Mouse (Mus musculus) midbrain, postnatal 0 days (tissue): ENCODE results near the gene Cd244a. TPM values are rescaled to one million over a fixed set of nuclear protein-coding genes. Genes with fewer than 3 reads are reported as not detected.

Source experiments
- ATAC-seq: fragments of 200-750 bp; cut with Nextera tagmentation; 2 replicates; pipeline ENCODE4 v1.8.0; 2017; ENCODE audit warnings: moderate number of reproducible peaks, mild to moderate bottlenecking, moderate TSS enrichment, moderate library complexity; ENCODE audit not compliant: low FRiP score
- DNase-seq: peaks from one replicate; pipeline ENCODE4 v3.0.0-alpha.2; 2015; ENCODE audit warnings: low spot score
- H3K27ac ChIP-seq: fragments of 300-500 bp; sonication (generic); 2 replicates; pipeline ENCODE4 v1.5.1; 2014; ENCODE audit warnings: low read depth, mild to moderate bottlenecking, low read length, mixed read lengths
- H3K27me3 ChIP-seq: fragments of 300-500 bp; sonication (generic); 2 replicates; pipeline ENCODE4 v1.6.1; 2014; ENCODE audit warnings: low read length, control low read depth, mixed read lengths; ENCODE audit not compliant: insufficient read depth
- H3K36me3 ChIP-seq: fragments of 300-500 bp; sonication (generic); 2 replicates; pipeline ENCODE4 v1.6.1; 2014; ENCODE audit warnings: low read length, control low read depth, mixed read lengths; ENCODE audit not compliant: insufficient read depth
- H3K4me1 ChIP-seq: fragments of 300-500 bp; sonication (generic); 2 replicates; pipeline ENCODE4 v1.6.1; 2014; ENCODE audit warnings: mild to moderate bottlenecking, control low read depth, antibody characterized with exemption, low read length, mixed read lengths; ENCODE audit not compliant: insufficient read depth
- H3K4me2 ChIP-seq: fragments of 300-500 bp; sonication (generic); 2 replicates; pipeline ENCODE4 v1.6.1; 2014; ENCODE audit warnings: low read depth, mild to moderate bottlenecking, low read length, mixed read lengths; ENCODE audit not compliant: poor library complexity, severe bottlenecking
- H3K4me3 ChIP-seq: fragments of 300-500 bp; sonication (generic); 2 replicates; pipeline ENCODE4 v1.5.1; 2014; ENCODE audit warnings: low read depth, mild to moderate bottlenecking, low read length, moderate library complexity
- H3K9ac ChIP-seq: fragments of 300-500 bp; sonication (generic); replicated peaks from 2 replicates; pipeline ENCODE4 v1.6.1; 2014; ENCODE audit warnings: mild to moderate bottlenecking, low read length, moderate library complexity, mixed read lengths; ENCODE audit not compliant: poor library complexity, severe bottlenecking
- H3K9me3 ChIP-seq: fragments of 300-500 bp; sonication (generic); 2 replicates; pipeline ENCODE4 v1.6.1; 2016; ENCODE audit warnings: low read length, control low read depth
- CTCF ChIP-seq: IDR thresholded peaks from 2 replicates; pipeline ENCODE4 v1.5.1; 2016; ENCODE audit warnings: antibody characterized with exemption, mild to moderate bottlenecking
- WGBS: fragments of 180-500 bp; shearing (Covaris S2); extraction: QIAGEN DNeasy Blood & Tissue Kit; methylation state at CpG from one replicate; pipeline ENCODE4 v1.1.7; 2014; 5-methylcytosine and 5-hydroxymethylcytosine counted together
- polyA plus RNA-seq: library from polyadenylated mRNA; unstranded; fragments of >200 nt; fragmentation: Nextera tagmentation; extraction: Ambion mirVana; gene quantifications from 2 replicates; pipeline ENCODE4 v1.2.1, GENCODE M21; 2015
- total RNA-seq: library from RNA; depleted of rRNA; stranded (reverse); fragments of >200 nt; gene quantifications from 2 replicates; pipeline ENCODE4 v1.2.3, GENCODE M21; 2014

Cd244a gene
- total and polyA plus RNA-seq, 2 experiments from 2014 or later = not detected

DNA sequence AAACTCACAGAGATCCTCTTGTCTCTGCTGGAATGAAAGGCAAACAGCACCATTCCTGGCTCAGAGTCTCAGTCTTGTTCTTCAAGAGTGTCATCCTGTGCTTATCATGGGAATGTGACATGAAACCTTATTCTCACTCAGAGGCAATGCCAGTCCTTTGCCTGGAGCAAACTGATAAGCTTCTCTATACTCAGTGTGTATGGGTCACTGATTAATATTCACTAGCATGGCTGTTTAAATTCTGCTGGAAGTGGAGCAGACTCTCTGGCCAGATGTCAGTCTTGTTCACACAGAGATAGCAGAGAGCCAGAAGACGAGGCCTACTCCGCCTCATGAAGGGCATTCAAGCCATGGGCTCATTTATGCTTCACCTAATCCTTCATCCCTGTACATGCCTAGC, 25.6 kb downstream of the Cd244a start:
- WGBS = 73% methylated on average over 2 of the region's 2 CpGs
- ATAC-seq = no peak
- no peak overlapping the region for H3K4me2 ChIP-seq

DNA sequence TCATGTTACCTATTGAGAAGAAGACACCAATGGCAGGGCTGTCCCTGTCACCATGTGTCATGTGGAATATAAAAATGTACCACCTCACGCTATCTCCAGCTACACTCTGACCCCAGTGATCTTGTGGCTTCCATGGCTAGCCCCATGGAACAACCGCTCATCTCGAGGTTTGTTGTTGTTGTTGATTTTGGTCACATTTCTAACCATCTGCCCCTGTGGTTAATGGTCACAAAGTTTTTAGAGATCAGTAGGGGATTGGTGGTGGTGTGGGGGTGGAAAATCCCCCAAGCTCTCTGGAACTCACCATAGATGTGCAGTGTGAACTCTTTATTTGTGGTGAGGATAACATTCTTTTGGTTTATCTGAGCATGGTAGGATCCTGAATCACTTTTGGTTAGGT, 45.7 kb downstream of the Cd244a start:
- H3K4me2 ChIP-seq = no peak overlapping the region
- H3K36me3 ChIP-seq = no peaks in the 10 kb centered on the region
- ATAC-seq = no peak
- H3K9me3 ChIP-seq = no peaks in the 10 kb centered on the region
- no peaks in the 10 kb centered on the region for H3K4me1 ChIP-seq
- no peak for TF ChIP-seq CTCF
- no peak overlapping the region for H3K27ac ChIP-seq
- H3K4me3 ChIP-seq = no peak overlapping the region
- H3K9ac ChIP-seq = no peak overlapping the region
- WGBS = 82% methylated on average over 3 of the region's 3 CpGs
- no peaks in the 10 kb centered on the region for H3K27me3 ChIP-seq
- DNase-seq = no peak

More for the DNA sequence above, 25.6 kb downstream of the Cd244a start:
- no peak for DNase-seq
- TF ChIP-seq CTCF = no peak
- Histone ChIP-seq H3K27ac (no peak overlapping the region), H3K27me3 (no peaks in the 10 kb centered on the region), H3K4me1 (no peaks in the 10 kb centered on the region), H3K4me3 (no peak overlapping the region), H3K9me3 (no peaks in the 10 kb centered on the region), H3K36me3 (no peaks in the 10 kb centered on the region), H3K9ac (no peak overlapping the region)

DNA sequence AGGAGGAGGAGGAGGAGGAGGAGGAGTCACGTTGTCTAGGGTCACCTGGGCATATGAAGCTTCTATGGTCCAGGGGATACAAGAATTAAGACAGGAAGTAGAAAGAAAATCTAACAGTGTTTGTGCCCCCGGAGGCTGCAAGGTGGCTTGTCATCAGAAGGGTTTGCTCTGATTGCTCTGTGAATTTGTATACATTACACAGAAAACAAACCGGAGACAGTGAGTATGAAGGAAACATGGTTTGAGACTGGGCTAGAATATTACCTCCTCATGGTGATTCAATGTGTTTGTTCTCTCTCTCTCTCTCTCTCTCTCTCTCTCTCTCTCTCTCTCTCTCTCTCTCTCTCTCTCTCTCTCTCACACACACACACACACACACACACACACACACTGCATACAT, 47.7 kb downstream of the Cd244a start:
- Histone ChIP-seq H3K4me2 (no peak overlapping the region), H3K36me3 (no peaks in the 10 kb centered on the region), H3K27me3 (no peaks in the 10 kb centered on the region), H3K4me1 (no peaks in the 10 kb centered on the region), H3K27ac (no peak overlapping the region), H3K9me3 (no peaks in the 10 kb centered on the region), H3K9ac (no peak overlapping the region), H3K4me3 (no peak overlapping the region)
- WGBS = 70% methylated on average over 3 of the region's 3 CpGs
- no peak for ATAC-seq
- TF ChIP-seq CTCF = no peak
- no peak for DNase-seq

DNA sequence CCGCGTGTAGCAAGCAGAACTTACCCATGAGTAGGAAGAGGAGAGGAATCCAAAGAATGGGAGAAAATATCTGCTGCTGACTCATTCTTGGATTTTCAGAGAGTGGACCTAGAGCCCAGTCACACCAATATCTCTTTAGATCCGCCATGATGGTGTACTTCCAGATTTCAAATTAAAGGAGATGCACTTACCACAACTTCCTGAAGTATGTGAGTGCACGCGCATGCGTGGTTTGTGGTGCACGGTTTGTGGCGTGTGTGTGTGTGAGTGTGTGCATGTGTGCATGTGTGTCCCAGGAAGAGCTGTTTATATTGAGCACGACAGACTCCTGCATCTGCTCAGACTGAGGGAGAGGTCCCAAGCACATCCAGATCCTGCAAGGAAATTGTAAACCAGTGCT, 48.2 kb downstream of the Cd244a start, which contains the start of gene Ly9:
Gene Ly9, minus strand, starts transcription at position 235 of the 400 bp plus-strand sequence.
- no peak for DNase-seq
- Histone ChIP-seq H3K36me3 (no peaks in the 10 kb centered on the region), H3K9me3 (no peaks in the 10 kb centered on the region), H3K4me3 (no peak within 1 kb of the TSS), H3K27ac (no peak within 1 kb of the TSS), H3K9ac (no peak within 1 kb of the TSS), H3K4me1 (no peaks in the 10 kb centered on the region), H3K4me2 (no peak within 1 kb of the TSS), H3K27me3 (no peaks in the 10 kb centered on the region)
- WGBS = 89% methylated on average over 9 of the region's 9 CpGs
- no peak for ATAC-seq
- TF ChIP-seq CTCF = no peak

DNA sequence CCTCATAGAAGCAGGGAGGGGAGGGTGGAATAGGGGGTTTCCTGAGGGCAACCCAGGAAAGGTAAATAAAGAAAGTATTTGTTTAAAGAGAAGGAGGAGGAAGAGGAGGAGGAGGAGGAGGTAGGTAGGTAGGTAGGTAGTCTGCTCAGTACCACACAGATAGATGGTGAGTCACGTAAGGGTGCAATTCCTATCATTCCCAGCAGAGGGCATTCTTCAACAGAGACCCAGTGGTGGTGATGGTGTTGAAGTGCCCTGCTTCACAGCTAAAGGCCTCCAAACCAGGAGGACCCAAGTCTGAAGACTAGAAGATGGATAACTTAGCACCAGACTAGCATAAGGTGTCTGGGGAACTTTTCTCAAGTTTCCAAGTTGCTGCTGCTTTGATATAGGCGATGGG, 51.0 kb downstream of the Cd244a start:
- Histone ChIP-seq H3K27ac (no peak overlapping the region), H3K36me3 (no peaks in the 10 kb centered on the region), H3K4me2 (no peak overlapping the region), H3K9ac (no peak overlapping the region), H3K4me1 (no peaks in the 10 kb centered on the region), H3K4me3 (no peak overlapping the region), H3K27me3 (no peaks in the 10 kb centered on the region), H3K9me3 (no peaks in the 10 kb centered on the region)
- 89% methylated on average over 2 of the region's 2 CpGs for WGBS
- TF ChIP-seq CTCF = peak; percentile 41
- DNase-seq (no peak), ATAC-seq (no peak)

DNA sequence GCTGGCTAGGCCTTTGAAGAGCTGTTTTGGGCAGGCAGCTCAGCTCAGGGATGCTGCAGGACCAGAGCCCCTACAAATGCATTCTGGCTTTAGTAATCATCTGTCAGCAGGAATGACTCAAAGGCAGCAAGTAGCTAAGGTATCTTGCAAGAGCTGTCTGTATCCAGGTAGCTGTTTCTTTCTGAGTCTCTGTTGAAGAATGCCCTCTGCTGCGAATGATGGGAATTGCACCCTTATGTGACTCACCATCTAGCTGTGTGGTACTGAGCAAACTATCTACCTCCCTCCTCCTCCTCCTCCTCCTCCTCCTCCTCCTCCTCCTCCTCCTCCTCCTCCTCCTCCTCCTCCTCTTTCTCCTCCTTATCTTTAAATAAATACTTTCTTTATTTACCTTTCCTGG, 51.8 kb downstream of the Cd244a start:
- no peak for ATAC-seq
- TF ChIP-seq CTCF = peak; percentile 59
- H3K4me1 ChIP-seq = no peaks in the 10 kb centered on the region
- H3K9me3 ChIP-seq = no peaks in the 10 kb centered on the region
- H3K27me3 ChIP-seq = no peaks in the 10 kb centered on the region
- no peak overlapping the region for H3K4me3 ChIP-seq
- no peak overlapping the region for H3K9ac ChIP-seq
- 31% methylated on average over 1 of the region's 1 CpGs for WGBS
- H3K27ac ChIP-seq = no peak overlapping the region
- no peak overlapping the region for H3K4me2 ChIP-seq
- no peaks in the 10 kb centered on the region for H3K36me3 ChIP-seq
- DNase-seq = peak; percentile 19
